Mouse (Mus musculus) lung, adult 2 months (tissue): ENCODE results near the gene Ptpn1.

Source experiments
- CTCF ChIP-seq: fragments of 200-500 bp; IDR thresholded peaks from 2 replicates; pipeline ENCODE4 v1.5.1; 2011; ENCODE audit warnings: mild to moderate bottlenecking, low read length, control low read depth; ENCODE audit not compliant: insufficient read depth
- POLR2A ChIP-seq: fragments of 200-500 bp; IDR thresholded peaks from 2 replicates; pipeline ENCODE4 v1.6.1; 2011; ENCODE audit warnings: low read depth, mild to moderate bottlenecking, control low read depth, low read length, borderline replicate concordance; ENCODE audit errors: extremely low read depth

GRCm38 (mm10) chr2:167920960-167921495 is 10.8 kb upstream of the Ptpn1 start:
- TF ChIP-seq CTCF (no peak), POLR2A (no peak)
